Mouse (Mus musculus) hindbrain, embryonic 12.5 days (tissue): ENCODE results near the gene Sec14l5. TPM values are rescaled to one million over a fixed set of nuclear protein-coding genes. Genes with fewer than 3 reads are reported as not detected.

Experiments used
- ATAC-seq: fragments of 200-750 bp; cut with Nextera tagmentation; 2 replicates; pipeline ENCODE4 v1.8.0; 2017; ENCODE audit warnings: moderate TSS enrichment; ENCODE audit not compliant: low FRiP score
- H3K27ac ChIP-seq: fragments of 300-500 bp; sonication (generic); 2 replicates; pipeline ENCODE4 v1.5.1; 2016; ENCODE audit warnings: mild to moderate bottlenecking
- H3K27me3 ChIP-seq: fragments of 300-500 bp; sonication (generic); 2 replicates; pipeline ENCODE4 v1.6.1; 2016; ENCODE audit warnings: mild to moderate bottlenecking
- H3K36me3 ChIP-seq: fragments of 300-500 bp; sonication (generic); 2 replicates; pipeline ENCODE4 v1.6.1; 2016; ENCODE audit warnings: mild to moderate bottlenecking
- H3K4me1 ChIP-seq: fragments of 300-500 bp; sonication (generic); 2 replicates; pipeline ENCODE4 v1.6.1; 2016
- H3K4me2 ChIP-seq: fragments of 300-500 bp; sonication (generic); replicated peaks from 2 replicates; pipeline ENCODE4 v1.6.1; 2016; ENCODE audit warnings: mild to moderate bottlenecking
- H3K4me3 ChIP-seq: fragments of 300-500 bp; sonication (generic); 2 replicates; pipeline ENCODE4 v1.5.1; 2016; ENCODE audit warnings: mild to moderate bottlenecking
- H3K9ac ChIP-seq: fragments of 300-500 bp; sonication (generic); 2 replicates; pipeline ENCODE4 v1.6.1; 2016; ENCODE audit warnings: mild to moderate bottlenecking, moderate library complexity
- H3K9me3 ChIP-seq: fragments of 300-500 bp; sonication (generic); replicated peaks from 2 replicates; pipeline ENCODE4 v1.6.1; 2016; ENCODE audit warnings: mild to moderate bottlenecking
- WGBS: fragments of 180-500 bp; shearing (Covaris S2); methylation state at CpG from one replicate; pipeline ENCODE4 v1.1.7; 2016; 5-methylcytosine and 5-hydroxymethylcytosine counted together
- polyA plus RNA-seq: library from polyadenylated mRNA; unstranded; fragments of >200 nt; fragmentation: Nextera tagmentation; extraction: Ambion mirVana; gene quantifications from 2 replicates; pipeline ENCODE4 v1.2.1, GENCODE M21; 2016

Gene Sec14l5
- polyA plus RNA-seq, result 1.1 and 1.4 TPM in 2 replicates

DNA sequence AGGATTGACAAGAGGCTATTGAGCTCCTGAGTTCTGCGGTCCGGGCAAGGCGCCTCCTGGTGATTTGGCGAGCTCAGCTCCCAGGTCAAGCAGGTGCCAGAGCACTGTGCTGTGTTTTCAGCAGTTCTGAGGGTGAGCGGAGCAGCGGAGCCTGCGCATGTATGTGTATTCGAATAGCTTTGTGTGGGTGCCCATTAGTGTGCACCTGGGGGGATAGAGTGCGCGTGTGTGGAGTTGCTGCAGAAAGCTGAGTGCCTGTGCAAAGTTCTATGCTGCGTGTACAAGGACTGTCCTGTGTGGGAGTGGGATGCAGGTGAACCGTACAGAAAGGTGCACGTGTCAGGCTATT lies at the start of gene Sec14l5:
Sec14l5 (plus strand) TSS at position 73 of the 349 bp plus-strand sequence.
- peak within 1 kb of the TSS; percentile 64 for H3K4me2 ChIP-seq
- no peaks in the 10 kb centered on the region for H3K36me3 ChIP-seq
- WGBS, result 19% methylated on average over 13 of the region's 13 CpGs
- peaks cover 33% of the 10 kb centered on the region for H3K27me3 ChIP-seq
- H3K4me1 ChIP-seq, result peaks cover 12% of the 10 kb centered on the region
- peak within 1 kb of the TSS; percentile 35; the same call in 1 of the 2 replicates for H3K9ac ChIP-seq
- ATAC-seq, result peak; percentile 46; the same call in 1 of the 2 replicates
- H3K4me3 ChIP-seq, result peak within 1 kb of the TSS; percentile 36
- H3K9me3 ChIP-seq, result no peaks in the 10 kb centered on the region
- H3K27ac ChIP-seq, result no peak within 1 kb of the TSS

DNA sequence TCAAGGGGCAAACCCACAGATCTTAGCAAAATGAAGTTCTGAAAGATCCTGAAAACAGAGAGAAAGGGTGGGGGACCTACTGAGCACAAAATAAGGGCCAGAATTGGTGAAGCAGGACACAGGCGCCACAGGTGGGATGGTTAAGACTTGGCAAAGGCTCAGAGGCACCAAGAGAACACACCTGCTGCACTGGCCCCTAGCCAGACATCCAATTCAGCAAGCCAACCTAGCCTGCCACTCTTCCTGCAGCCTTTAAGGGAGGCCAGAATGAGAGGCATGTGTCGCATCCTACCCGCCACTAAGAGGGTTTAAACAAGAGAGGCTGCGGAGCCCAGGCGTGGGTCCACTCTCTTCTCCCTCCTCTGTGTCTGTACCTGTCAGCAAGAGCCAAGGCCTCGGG lies 45.9 kb upstream of the Sec14l5 start:
- Histone ChIP-seq H3K27ac (no peak overlapping the region), H3K4me2 (no peak overlapping the region), H3K36me3 (no peaks in the 10 kb centered on the region), H3K9ac (no peak overlapping the region), H3K27me3 (no peaks in the 10 kb centered on the region), H3K4me1 (no peaks in the 10 kb centered on the region), H3K4me3 (no peak overlapping the region), H3K9me3 (no peaks in the 10 kb centered on the region)
- 72% methylated on average over 6 of the region's 6 CpGs for WGBS
- ATAC-seq, result no peak

GRCm38 (mm10) chr16:5109877-5110276 lies 37.0 kb upstream of the Sec14l5 start:
- Histone ChIP-seq H3K27me3 (no peaks in the 10 kb centered on the region), H3K9me3 (no peaks in the 10 kb centered on the region), H3K9ac (no peak overlapping the region), H3K4me2 (no peak overlapping the region), H3K4me1 (no peaks in the 10 kb centered on the region), H3K4me3 (no peak overlapping the region), H3K27ac (no peak overlapping the region), H3K36me3 (no peaks in the 10 kb centered on the region)
- ATAC-seq, result no peak
- 76% methylated on average over 7 of the region's 7 CpGs for WGBS

- Histone ChIP-seq H3K4me2 (no peak overlapping the region), H3K36me3 (no peaks in the 10 kb centered on the region), H3K4me1 (no peaks in the 10 kb centered on the region), H3K9ac (no peak overlapping the region), H3K27me3 (no peaks in the 10 kb centered on the region), H3K4me3 (no peak overlapping the region), H3K27ac (no peak overlapping the region), H3K9me3 (no peaks in the 10 kb centered on the region)
- 90% methylated on average over 3 of the region's 3 CpGs for WGBS
- no peak for ATAC-seq
These were observed 35.9 kb upstream of the Sec14l5 start for GRCm38 (mm10) chr16:5111021-5111420.

DNA sequence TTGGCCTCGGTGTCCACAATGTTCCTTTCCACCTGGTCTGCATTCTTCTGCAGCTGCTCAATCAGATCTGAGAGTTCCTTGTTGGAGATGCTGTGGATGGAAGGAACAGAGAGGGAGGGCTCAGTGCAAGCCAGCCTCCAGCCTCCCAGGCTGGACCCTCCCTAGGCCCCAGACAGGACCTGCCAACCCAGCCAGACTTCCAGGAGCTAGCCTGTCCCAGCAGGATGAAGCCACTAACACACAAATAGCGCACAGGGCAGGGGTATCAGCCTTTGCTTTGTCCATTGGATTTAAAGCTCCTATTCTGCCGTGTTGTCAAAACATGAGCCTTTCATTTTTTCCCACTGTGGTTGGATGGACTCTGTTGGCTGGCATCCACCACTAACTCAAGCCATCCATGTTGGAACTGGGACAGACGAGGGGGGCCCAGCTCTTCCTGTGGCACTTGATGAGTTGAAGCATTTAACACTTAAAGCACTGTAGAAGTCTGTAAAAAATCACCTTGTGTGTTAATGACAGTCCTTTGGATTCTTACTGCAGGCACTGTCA lies 33.8 kb upstream of the Sec14l5 start:
- ATAC-seq, result no peak
- Histone ChIP-seq H3K9ac (no peak overlapping the region), H3K36me3 (no peaks in the 10 kb centered on the region), H3K4me1 (no peaks in the 10 kb centered on the region), H3K4me2 (no peak overlapping the region), H3K4me3 (no peak overlapping the region), H3K9me3 (no peaks in the 10 kb centered on the region), H3K27ac (no peak overlapping the region), H3K27me3 (no peaks in the 10 kb centered on the region)
- 75% methylated on average over 4 of the region's 4 CpGs for WGBS

DNA sequence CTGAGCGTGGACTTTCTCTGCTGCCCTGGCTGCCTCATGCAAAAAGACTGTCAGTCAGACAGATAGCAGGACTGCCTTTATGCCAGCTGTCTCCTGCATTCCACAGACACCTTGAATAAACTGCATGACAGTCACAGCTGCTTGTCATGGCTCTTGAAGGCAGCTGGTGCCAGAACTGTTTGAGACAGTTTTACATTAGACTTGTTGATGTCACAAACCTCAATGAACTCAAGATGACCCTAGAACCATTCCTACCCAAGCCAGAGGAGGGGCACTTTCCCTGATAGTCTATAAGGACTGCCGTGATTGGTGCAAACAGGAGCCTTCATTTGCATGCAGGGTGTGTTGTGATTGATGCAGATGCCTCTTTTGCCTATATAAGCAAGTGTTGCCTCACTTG lies 33.3 kb upstream of the Sec14l5 start:
- Histone ChIP-seq H3K27me3 (no peaks in the 10 kb centered on the region), H3K27ac (no peak overlapping the region), H3K9ac (no peak overlapping the region), H3K9me3 (no peaks in the 10 kb centered on the region), H3K36me3 (no peaks in the 10 kb centered on the region), H3K4me3 (no peak overlapping the region), H3K4me1 (no peaks in the 10 kb centered on the region), H3K4me2 (no peak overlapping the region)
- 73% methylated on average over 2 of the region's 2 CpGs for WGBS
- ATAC-seq, result no peak

- Histone ChIP-seq H3K4me3 (no peak overlapping the region), H3K4me2 (no peak overlapping the region), H3K27ac (no peak overlapping the region), H3K4me1 (peaks cover 3% of the 10 kb centered on the region; the same call in 1 of the 2 replicates), H3K36me3 (no peaks in the 10 kb centered on the region), H3K27me3 (peaks cover 7% of the 10 kb centered on the region; the same call in 1 of the 2 replicates), H3K9me3 (no peaks in the 10 kb centered on the region), H3K9ac (no peak overlapping the region)
- 88% methylated on average over 4 of the region's 4 CpGs for WGBS
- ATAC-seq, result no peak
These were observed 27.5 kb upstream of the Sec14l5 start for GRCm38 (mm10) chr16:5119385-5119784.

- peaks cover 7% of the 10 kb centered on the region; the same call in 1 of the 2 replicates for H3K27me3 ChIP-seq
- WGBS, result 79% methylated on average over 4 of the region's 4 CpGs
- H3K36me3 ChIP-seq, result no peaks in the 10 kb centered on the region
- H3K27ac ChIP-seq, result no peak overlapping the region
- peaks cover 3% of the 10 kb centered on the region; the same call in 1 of the 2 replicates for H3K4me1 ChIP-seq
- no peak overlapping the region for H3K4me3 ChIP-seq
- H3K9ac ChIP-seq, result no peak overlapping the region
- no peak overlapping the region for H3K4me2 ChIP-seq
- no peaks in the 10 kb centered on the region for H3K9me3 ChIP-seq
- no peak for ATAC-seq
These were observed 27.1 kb upstream of the Sec14l5 start for GRCm38 (mm10) chr16:5119845-5120244.

- Histone ChIP-seq H3K27me3 (peaks cover 15% of the 10 kb centered on the region), H3K4me2 (no peak overlapping the region), H3K9ac (no peak overlapping the region), H3K4me3 (no peak overlapping the region), H3K36me3 (no peaks in the 10 kb centered on the region), H3K9me3 (no peaks in the 10 kb centered on the region), H3K4me1 (peaks cover 3% of the 10 kb centered on the region; the same call in 1 of the 2 replicates), H3K27ac (no peak overlapping the region)
- no peak for ATAC-seq
- 77% methylated on average over 6 of the region's 6 CpGs for WGBS
These were observed 23.4 kb upstream of the Sec14l5 start for GRCm38 (mm10) chr16:5123476-5123875.

GRCm38 (mm10) chr16:5130196-5130595 lies 16.7 kb upstream of the Sec14l5 start:
- Histone ChIP-seq H3K4me1 (peaks cover 12% of the 10 kb centered on the region), H3K36me3 (no peaks in the 10 kb centered on the region), H3K4me3 (no peak overlapping the region), H3K9me3 (no peaks in the 10 kb centered on the region), H3K27me3 (peaks cover 71% of the 10 kb centered on the region), H3K4me2 (no peak overlapping the region), H3K27ac (no peak overlapping the region), H3K9ac (no peak overlapping the region)
- no peak for ATAC-seq
- 39% methylated on average over 2 of the region's 2 CpGs for WGBS

DNA sequence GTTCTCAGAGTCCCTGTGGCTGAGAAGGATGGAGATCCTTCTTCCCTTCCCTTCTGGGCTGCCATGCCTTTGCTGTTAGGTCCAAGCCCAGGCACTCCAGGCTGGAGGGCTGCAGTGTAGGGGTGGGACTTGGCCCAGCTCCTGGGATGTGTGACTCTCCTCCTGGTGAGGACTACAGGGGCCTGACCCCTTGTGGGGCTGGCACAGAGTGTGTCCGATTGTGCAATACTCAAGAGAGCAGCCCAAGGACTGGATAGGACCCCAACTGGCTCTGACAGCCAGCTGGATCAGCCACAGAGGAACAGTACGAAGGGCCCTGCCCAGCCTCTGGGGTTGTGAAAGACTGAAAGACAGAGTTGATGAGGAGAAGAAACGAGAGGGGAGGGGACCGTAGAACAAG lies 16.1 kb upstream of the Sec14l5 start:
- no peak overlapping the region for H3K4me3 ChIP-seq
- no peak for ATAC-seq
- H3K27me3 ChIP-seq, result peaks cover 71% of the 10 kb centered on the region
- H3K27ac ChIP-seq, result no peak overlapping the region
- peaks cover 12% of the 10 kb centered on the region for H3K4me1 ChIP-seq
- H3K9ac ChIP-seq, result no peak overlapping the region
- no peaks in the 10 kb centered on the region for H3K36me3 ChIP-seq
- no peaks in the 10 kb centered on the region for H3K9me3 ChIP-seq
- H3K4me2 ChIP-seq, result no peak overlapping the region
- 10% methylated on average over 4 of the region's 4 CpGs for WGBS

- Histone ChIP-seq H3K27me3 (peaks cover 71% of the 10 kb centered on the region), H3K27ac (no peak overlapping the region), H3K9me3 (no peaks in the 10 kb centered on the region), H3K4me3 (peak overlapping the region; percentile 33), H3K4me1 (peaks cover 12% of the 10 kb centered on the region), H3K4me2 (peak overlapping the region; percentile 50), H3K9ac (no peak overlapping the region), H3K36me3 (no peaks in the 10 kb centered on the region)
- 2% methylated on average over 25 of the region's 25 CpGs for WGBS
- no peak for ATAC-seq
These were observed 15.5 kb upstream of the Sec14l5 start for GRCm38 (mm10) chr16:5131251-5131922.

- WGBS, result 2% methylated on average over 39 of the region's 39 CpGs
- Histone ChIP-seq H3K9ac (no peak within 1 kb of the TSS), H3K36me3 (no peaks in the 10 kb centered on the region), H3K4me2 (peak within 1 kb of the TSS; percentile 50), H3K4me1 (peaks cover 12% of the 10 kb centered on the region), H3K4me3 (peak within 1 kb of the TSS; percentile 33), H3K9me3 (no peaks in the 10 kb centered on the region), H3K27ac (no peak within 1 kb of the TSS), H3K27me3 (peaks cover 71% of the 10 kb centered on the region)
- no peak for ATAC-seq
These were observed 14.5 kb upstream of the Sec14l5 start, which contains the start of gene Ppl for GRCm38 (mm10) chr16:5132401-5132801. Gene Ppl (minus strand): TSS chr16:5132421.
